ENCODE assay signal across 8 mouse cellular contexts in genomic region chr6:8209866-8210186, GRCm38 (mm10). TPM values are rescaled to one million over a fixed set of nuclear protein-coding genes. Genes with fewer than 3 reads are reported as not detected.
A peak's percentile ranks its signal among the peaks of the same experiment; 100 is the strongest.
DNase-seq lines count a peak whose midpoint lies in the region; ATAC-seq and TF ChIP-seq lines count a peak whose summit lies in the region.

No protein-coding gene starts in this region.

- 0 out of 2 replicates have a peak, but pooled peaks cover 2% of the 10 kb centered on the region for H3K36me3 ChIP-seq in spleen, adult 2 months (ENCODE audit: control insufficient read depth, insufficient read depth, low read length)
- H3K36me3 ChIP-seq in intestine, embryonic 14.5 days (ENCODE audit: control insufficient read depth, insufficient read depth, low read length): peaks cover 17% of the 10 kb centered on the region
- H3K36me3 ChIP-seq in midbrain, embryonic 14.5 days (ENCODE audit: control insufficient read depth, insufficient read depth, low read length): peaks cover 3% of the 10 kb centered on the region; the same call in 1 of the 2 replicates

- no peak for TF ChIP-seq POLR2A in spleen, adult 2 months (IDR thresholded peaks at IDR 0.05; ENCODE audit: low read depth, low read length)

- peak; percentile 25 for DNase-seq in cerebellum, adult 11 months
- DNase-seq in spleen, adult 2 months (ENCODE audit: low read depth in 1 of 2, low spot score in 2 of 2): no peak
- no peak for DNase-seq in spleen, postnatal 36 days (ENCODE audit: low spot score in 2 of 2)
- DNase-seq in intestine, embryonic 14.5 days (ENCODE audit: low spot score): no peak
- no peak for DNase-seq in midbrain, embryonic 14.5 days
- no peak for DNase-seq in thymus, postnatal 36 days
- no peak for DNase-seq in spleen, postnatal 14 days (ENCODE audit: low spot score in 2 of 2)

- 12% methylated on average over 10 of the region's 10 CpGs for WGBS in spleen, adult 2 months
- WGBS in intestine, embryonic 14.5 days: 10% methylated on average over 10 of the region's 10 CpGs
- WGBS in midbrain, embryonic 14.5 days: 10% methylated on average over 10 of the region's 10 CpGs

- H3K9ac ChIP-seq in intestine, embryonic 14.5 days (ENCODE audit: low read length): peak overlapping the region; percentile 93
- peak overlapping the region; percentile 87 for H3K9ac ChIP-seq in midbrain, embryonic 14.5 days (replicated peaks; ENCODE audit: low read length)

- peaks cover 2% of the 10 kb centered on the region; the same call in 1 of the 2 replicates for H3K4me1 ChIP-seq in spleen, adult 2 months (ENCODE audit: control insufficient read depth, insufficient read depth, insufficient read length)
- peaks cover 8% of the 10 kb centered on the region for H3K4me1 ChIP-seq in intestine, embryonic 14.5 days (replicated peaks; ENCODE audit: control insufficient read depth, insufficient read depth, low read length)
- peaks cover 13% of the 10 kb centered on the region for H3K4me1 ChIP-seq in midbrain, embryonic 14.5 days (ENCODE audit: control insufficient read depth, insufficient read depth, low read length)

- H3K27ac ChIP-seq in spleen, adult 2 months (ENCODE audit: insufficient read depth, low read length): no peak overlapping the region
- H3K27ac ChIP-seq in intestine, embryonic 14.5 days (ENCODE audit: low read depth): peak overlapping the region; percentile 92
- peak overlapping the region; percentile 92 for H3K27ac ChIP-seq in midbrain, embryonic 14.5 days (replicated peaks; ENCODE audit: low read depth, low read length)

- no peak for TF ChIP-seq CTCF in spleen, adult 2 months (IDR thresholded peaks at IDR 0.05; ENCODE audit: extremely low read depth, insufficient read depth, insufficient read length, insufficient replicate concordance)

- ATAC-seq in cerebellum, adult (ENCODE audit: insufficient number of reproducible peaks, low FRiP score, low TSS enrichment): no peak
- ATAC-seq in intestine, embryonic 14.5 days (replicated peaks; ENCODE audit: low FRiP score, low TSS enrichment, low read depth): 0 out of 2 replicates have a peak, but pooled peaks have one; percentile 7
- 0 out of 2 replicates have a peak, but pooled peaks have one; percentile 1 for ATAC-seq in midbrain, embryonic 14.5 days (ENCODE audit: low FRiP score, low TSS enrichment)

- peak overlapping the region; percentile 48 for H3K4me2 ChIP-seq in intestine, embryonic 14.5 days (ENCODE audit: low read length)
- H3K4me2 ChIP-seq in midbrain, embryonic 14.5 days (ENCODE audit: low read length): peak overlapping the region; percentile 64

- no peaks in the 10 kb centered on the region for H3K27me3 ChIP-seq in spleen, adult 2 months (ENCODE audit: control insufficient read depth, insufficient read depth, low read length)
- H3K27me3 ChIP-seq in intestine, embryonic 14.5 days (replicated peaks; ENCODE audit: control insufficient read depth, insufficient read depth, low read length): no peaks in the 10 kb centered on the region
- no peaks in the 10 kb centered on the region for H3K27me3 ChIP-seq in midbrain, embryonic 14.5 days (ENCODE audit: control insufficient read depth, insufficient read depth, low read length)

- H3K9me3 ChIP-seq in intestine, embryonic 14.5 days (ENCODE audit: control insufficient read depth, low read length): no peaks in the 10 kb centered on the region
- no peaks in the 10 kb centered on the region for H3K9me3 ChIP-seq in midbrain, embryonic 14.5 days (ENCODE audit: control insufficient read depth, low read length)

- peak overlapping the region; percentile 90 for H3K4me3 ChIP-seq in spleen, adult 2 months (ENCODE audit: extremely low read depth, insufficient read depth, insufficient read length)
- H3K4me3 ChIP-seq in intestine, embryonic 14.5 days (ENCODE audit: low read depth, low read length): peak overlapping the region; percentile 50
- H3K4me3 ChIP-seq in midbrain, embryonic 14.5 days (replicated peaks; ENCODE audit: low read depth, low read length): peak overlapping the region; percentile 82

RNA-seq across cellular contexts. Expression of gene Mios, which starts 0.8 kb away (rescaled TPM):
- polyA plus RNA-seq in spleen, adult 2 months (2012; rRNA removed): 1.6 and 1.9 TPM in 2 replicates
- polyA plus RNA-seq in intestine, embryonic 14.5 days (2014; fragmentation: Nextera tagmentation; extraction: Ambion mirVana): 25.2 and 29.3 TPM in 2 replicates
- polyA plus RNA-seq in midbrain, embryonic 14.5 days (2014; fragmentation: Nextera tagmentation; extraction: Ambion mirVana): 24.6 and 32.0 TPM in 2 replicates

RNA-seq across cellular contexts. Expression of gene Col28a1, which starts 17.4 kb away (rescaled TPM):
- 0.09 and 0.12 TPM in 2 replicates for polyA plus RNA-seq in spleen, adult 2 months (2012; rRNA removed)
- polyA plus RNA-seq in intestine, embryonic 14.5 days (2014; fragmentation: Nextera tagmentation; extraction: Ambion mirVana): 1.4 and 2.1 TPM in 2 replicates
- polyA plus RNA-seq in midbrain, embryonic 14.5 days (2014; fragmentation: Nextera tagmentation; extraction: Ambion mirVana): 0.39 and 0.49 TPM in 2 replicates

RNA-seq across cellular contexts. Expression of gene Rpa3, which starts 49.1 kb away (rescaled TPM):
- 1.1 and 2.0 TPM in 2 replicates for polyA plus RNA-seq in spleen, adult 2 months (2012; rRNA removed)
- polyA plus RNA-seq in intestine, embryonic 14.5 days (2014; fragmentation: Nextera tagmentation; extraction: Ambion mirVana): 158 and 160 TPM in 2 replicates
- 63.4 and 65.6 TPM in 2 replicates for polyA plus RNA-seq in midbrain, embryonic 14.5 days (2014; fragmentation: Nextera tagmentation; extraction: Ambion mirVana)

RNA-seq across cellular contexts. Expression of gene Umad1, which starts 49.3 kb away (rescaled TPM):
- polyA plus RNA-seq in spleen, adult 2 months (2012; rRNA removed): 6.8 and 8.5 TPM in 2 replicates
- polyA plus RNA-seq in intestine, embryonic 14.5 days (2014; fragmentation: Nextera tagmentation; extraction: Ambion mirVana): 21.0 and 22.6 TPM in 2 replicates
- 57.2 and 64.3 TPM in 2 replicates for polyA plus RNA-seq in midbrain, embryonic 14.5 days (2014; fragmentation: Nextera tagmentation; extraction: Ambion mirVana)

RNA-seq across cellular contexts. Expression of gene Gm45062, which starts 49.4 kb away (rescaled TPM):
- polyA plus RNA-seq in spleen, adult 2 months (2012; rRNA removed): not detected in 2 replicates
- polyA plus RNA-seq in intestine, embryonic 14.5 days (2014; fragmentation: Nextera tagmentation; extraction: Ambion mirVana): 8.6 and 10.7 TPM in 2 replicates
- 5.5 and 15.4 TPM in 2 replicates for polyA plus RNA-seq in midbrain, embryonic 14.5 days (2014; fragmentation: Nextera tagmentation; extraction: Ambion mirVana)

Comparison
In these comparisons a context has a peak if more than half of its experiments do, and no peak if none do; other contexts are left out.
1. RNA of gene Rpa3, which starts 49.1 kb away (polyA plus RNA-seq): 158 to 160 TPM in intestine, embryonic 14.5 days and 63.4 to 65.6 TPM in midbrain, embryonic 14.5 days; 1.1 to 2.0 TPM in spleen, adult 2 months; every median in the first group is over 10 times any median in the second.
2. Peak in every context shown above with its lines, with median percentiles within 50 percentile points of each other: H3K4me3 ChIP-seq.